13 mouse cellular contexts compared by ENCODE assay signal in the genomic region with DNA sequence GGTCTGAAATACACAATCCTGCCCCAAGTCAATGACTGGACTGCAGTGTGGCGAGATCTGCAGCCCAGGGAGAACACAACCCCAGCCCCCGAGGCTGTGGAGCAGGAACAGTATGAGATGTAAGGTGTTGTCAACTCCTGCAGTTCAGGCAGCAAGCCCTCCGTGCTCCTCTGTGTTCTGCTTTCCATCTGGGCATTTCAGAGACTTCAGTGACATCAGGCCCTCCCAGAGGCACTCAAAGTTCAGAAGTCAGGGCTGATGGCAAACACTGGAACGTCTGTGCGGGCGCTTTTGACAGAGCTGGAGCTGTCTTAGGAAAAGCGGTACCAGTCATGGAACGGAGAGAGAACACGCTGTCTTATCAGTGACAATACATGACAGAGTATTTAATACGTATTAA. TPM values are rescaled to one million over a fixed set of nuclear protein-coding genes. Genes with fewer than 3 reads are reported as not detected.
DNase-seq lines count a peak whose midpoint lies in the region; ATAC-seq and TF ChIP-seq lines count a peak whose summit lies in the region.
"Had no signal": no experiment of that assay in that cellular context is flagged by ENCODE, and none has a peak within 500 bp of the region (broad histone marks: within the 10 kb centered on the region; RNA-seq: fewer than 3 reads in every experiment).

No protein-coding gene starts in this region.

- no peaks in the 10 kb centered on the region for H3K9me3 ChIP-seq in forebrain, embryonic 13.5 days (replicated peaks)
- no peaks in the 10 kb centered on the region for H3K9me3 ChIP-seq in liver, embryonic 16.5 days (replicated peaks; ENCODE audit: control insufficient read depth, low read length)
- H3K9me3 ChIP-seq in neural tube, embryonic 14.5 days (ENCODE audit: control insufficient read depth, low read length) = no peaks in the 10 kb centered on the region
- H3K9me3 ChIP-seq: midbrain, embryonic 12.5 days had no signal

- H3K4me1 ChIP-seq in liver, adult 2 months (ENCODE audit: control insufficient read depth, insufficient read depth, low read length) = peaks cover 29% of the 10 kb centered on the region
- peaks cover 76% of the 10 kb centered on the region for H3K4me1 ChIP-seq in forebrain, embryonic 13.5 days
- peaks cover 15% of the 10 kb centered on the region for H3K4me1 ChIP-seq in liver, embryonic 16.5 days (ENCODE audit: control insufficient read depth, low read depth, low read length)
- H3K4me1 ChIP-seq in neural tube, embryonic 14.5 days (ENCODE audit: control insufficient read depth, insufficient read depth, low read length) = peaks cover 36% of the 10 kb centered on the region

- intact Hi-C loops in left cerebral cortex, postnatal 36 days (cut with DNase I) = loop anchor here (10.0 kb wide), 1 partner anchor 161 kb away; no protein-coding TSS in a partner anchor

- 23% methylated on average over 10 of the region's 10 CpGs for WGBS in liver, adult 2 months
- 48% methylated on average over 10 of the region's 10 CpGs for WGBS in forebrain, embryonic 13.5 days
- WGBS in liver, embryonic 16.5 days (ENCODE audit: insufficient replicate concordance) = 56% methylated on average over 10 of the region's 10 CpGs
- WGBS in neural tube, embryonic 14.5 days = 45% methylated on average over 10 of the region's 10 CpGs

- TF ChIP-seq CTCF in liver, adult 2 months (IDR thresholded peaks at IDR 0.05; ENCODE audit: low read depth, low read length) = no peak

- DNase-seq in liver, adult 2 months (ENCODE audit: extremely low read depth, low read depth, low spot score) = peak; percentile 79
- no peak for DNase-seq in liver
- no peak for DNase-seq in left cerebral cortex, postnatal 36 days (ENCODE audit: low spot score in 2 of 2)
- no peak for DNase-seq in frontal cortex, postnatal 14 days (ENCODE audit: low spot score in 2 of 2)
- DNase-seq: adrenal gland, adult 8-10 months; cerebellum, postnatal 14 days; layer of hippocampus, postnatal 36 days; thymus, adult 2 months had no signal

- H3K4me3 ChIP-seq in liver, adult 2 months (ENCODE audit: insufficient read depth, low read depth, low read length) = no peak overlapping the region
- peak overlapping the region; percentile 8 for H3K4me3 ChIP-seq in forebrain, embryonic 13.5 days
- no peak overlapping the region for H3K4me3 ChIP-seq in liver, embryonic 16.5 days (ENCODE audit: low read depth, low read length)
- no peak overlapping the region for H3K4me3 ChIP-seq in neural tube, embryonic 14.5 days (ENCODE audit: low read depth, low read length)
- H3K4me3 ChIP-seq: midbrain, embryonic 12.5 days had no signal

- peak overlapping the region; percentile 26 for H3K27ac ChIP-seq in liver, adult 2 months (replicated peaks; ENCODE audit: insufficient read depth, low read depth, low read length)
- H3K27ac ChIP-seq in forebrain, embryonic 13.5 days = peak overlapping the region; percentile 98
- H3K27ac ChIP-seq in liver, embryonic 16.5 days (ENCODE audit: low read length) = peak overlapping the region; percentile 49; the same call in 1 of the 2 replicates
- H3K27ac ChIP-seq in neural tube, embryonic 14.5 days (ENCODE audit: low read depth, low read length) = 0 out of 2 replicates have a peak overlapping the region, but pooled peaks have one; percentile 28

- peak overlapping the region; percentile 70 for H3K4me2 ChIP-seq in forebrain, embryonic 13.5 days
- no peak overlapping the region for H3K4me2 ChIP-seq in liver, embryonic 16.5 days (ENCODE audit: low read depth, low read length)
- H3K4me2 ChIP-seq in neural tube, embryonic 14.5 days (ENCODE audit: low read depth, low read length) = peak overlapping the region; percentile 12; the same call in 1 of the 2 replicates
- H3K4me2 ChIP-seq: midbrain, embryonic 12.5 days had no signal

- no peaks in the 10 kb centered on the region for H3K79me2 ChIP-seq in liver, adult 2 months (ENCODE audit: control insufficient read depth, insufficient read depth, low read length)

- ATAC-seq in forebrain, embryonic 13.5 days = no peak
- no peak for ATAC-seq in liver, embryonic 16.5 days (ENCODE audit: low read depth)
- no peak for ATAC-seq in neural tube, embryonic 14.5 days (ENCODE audit: low read depth)
- ATAC-seq: intestine, embryonic 16.5 days had no signal

- H3K9ac ChIP-seq in liver, adult 2 months (ENCODE audit: low read depth, low read length) = peak overlapping the region; percentile 19
- peak overlapping the region; percentile 57 for H3K9ac ChIP-seq in forebrain, embryonic 13.5 days
- no peak overlapping the region for H3K9ac ChIP-seq in liver, embryonic 16.5 days (ENCODE audit: low read depth, low read length)
- H3K9ac ChIP-seq in neural tube, embryonic 14.5 days (replicated peaks; ENCODE audit: low read depth, low read length) = no peak overlapping the region
- H3K9ac ChIP-seq: midbrain, embryonic 12.5 days had no signal

- H3K36me3 ChIP-seq in liver, adult 2 months (ENCODE audit: control insufficient read depth, insufficient read depth, low read length) = no peaks in the 10 kb centered on the region
- peaks cover 7% of the 10 kb centered on the region; the same call in 1 of the 2 replicates for H3K36me3 ChIP-seq in forebrain, embryonic 13.5 days (ENCODE audit: poor library complexity, severe bottlenecking)
- no peaks in the 10 kb centered on the region for H3K36me3 ChIP-seq in liver, embryonic 16.5 days (ENCODE audit: control insufficient read depth, insufficient read depth)
- H3K36me3 ChIP-seq in neural tube, embryonic 14.5 days (ENCODE audit: control insufficient read depth, insufficient read depth, low read length) = no peaks in the 10 kb centered on the region
- H3K36me3 ChIP-seq: midbrain, embryonic 12.5 days had no signal

- H3K27me3 ChIP-seq in liver, adult 2 months (ENCODE audit: control insufficient read depth, insufficient read depth, low read length) = no peaks in the 10 kb centered on the region
- H3K27me3 ChIP-seq in forebrain, embryonic 13.5 days = no peaks in the 10 kb centered on the region
- peaks cover 28% of the 10 kb centered on the region for H3K27me3 ChIP-seq in liver, embryonic 16.5 days (ENCODE audit: control insufficient read depth, insufficient read depth, low read depth, low read length)
- no peaks in the 10 kb centered on the region for H3K27me3 ChIP-seq in neural tube, embryonic 14.5 days (ENCODE audit: control insufficient read depth, insufficient read depth, low read length)

- TF ChIP-seq POLR2A in liver, adult 2 months (IDR thresholded peaks at IDR 0.05; ENCODE audit: extremely low read depth, insufficient read depth, low read length) = 0 out of 2 replicates have a peak, but pooled peaks have one; percentile 13

RNA-seq across cellular contexts. Expression of a gene that starts 4.9 kb away (rescaled TPM):
- 5.9 and 6.0 TPM in 2 replicates for total RNA-seq in liver, adult 2 months (2014; rRNA removed)
- polyA plus RNA-seq in liver, adult 2 months (2012; rRNA removed) = 2.1 and 5.3 TPM in 2 replicates
- 26.2 and 31.6 TPM in 2 replicates for polyA plus RNA-seq in forebrain, embryonic 13.5 days (2015; fragmentation: Nextera tagmentation; extraction: Ambion mirVana)
- polyA plus RNA-seq in liver, embryonic 16.5 days (2015; fragmentation: Nextera tagmentation; extraction: Ambion mirVana) = 1.4 and 1.5 TPM in 2 replicates
- polyA plus RNA-seq in neural tube, embryonic 14.5 days (2014; fragmentation: Nextera tagmentation; extraction: Ambion mirVana) = 32.4 and 40.0 TPM in 2 replicates
- 10 to 100 TPM; 12.6 to 16.0 TPM for total RNA-seq in left cerebral cortex, postnatal 36 days (2021)

Comparison
In these comparisons a context has a peak if more than half of its experiments do, and no peak if none do; other contexts are left out.
1. H3K9ac ChIP-seq: peak in liver, adult 2 months (single experiment) and forebrain, embryonic 13.5 days (single experiment); none in liver, embryonic 16.5 days (single experiment) and neural tube, embryonic 14.5 days (single experiment).
2. H3K27ac ChIP-seq: peak in every context shown above with its lines; median percentile 98 in forebrain, embryonic 13.5 days; 49 in liver, embryonic 16.5 days; 28 in neural tube, embryonic 14.5 days; 26 in liver, adult 2 months.